Mouse (Mus musculus): ENCODE measurements at regions not wholly inside any gene's neighbourhood (a gene's known extent, or its start where the extent isn't known, plus 50 kb on each side); places are given as distances from the start of the nearest gene placed in this dataset.

DNA sequence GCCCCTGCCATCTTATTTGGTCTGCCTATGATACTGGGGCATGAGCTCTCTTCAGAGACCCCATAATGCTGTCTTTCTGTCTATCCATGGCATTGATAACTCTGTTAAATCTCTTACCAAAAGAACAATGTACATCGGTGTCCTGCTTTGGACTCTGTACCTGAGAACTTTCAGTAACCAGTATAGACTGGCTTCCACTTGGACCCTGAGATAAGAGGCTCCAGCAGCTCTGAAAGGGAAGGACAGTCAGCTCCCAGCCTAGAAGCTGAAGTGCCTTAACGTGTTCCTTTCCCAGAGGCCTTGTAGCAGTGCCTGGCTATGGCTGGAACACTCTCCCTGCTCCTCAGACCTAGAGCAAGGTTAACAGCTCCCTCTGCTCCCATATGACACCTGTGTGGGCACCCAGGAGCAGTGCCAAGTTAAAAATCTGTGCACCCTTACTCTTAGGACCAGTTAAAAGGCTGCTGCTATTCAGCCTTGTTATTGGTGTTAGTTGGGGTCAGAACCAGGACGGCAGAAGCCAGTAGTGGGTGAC is 343.8 kb upstream of the Hs6st1 start:
- no peak for DNase-seq

DNA sequence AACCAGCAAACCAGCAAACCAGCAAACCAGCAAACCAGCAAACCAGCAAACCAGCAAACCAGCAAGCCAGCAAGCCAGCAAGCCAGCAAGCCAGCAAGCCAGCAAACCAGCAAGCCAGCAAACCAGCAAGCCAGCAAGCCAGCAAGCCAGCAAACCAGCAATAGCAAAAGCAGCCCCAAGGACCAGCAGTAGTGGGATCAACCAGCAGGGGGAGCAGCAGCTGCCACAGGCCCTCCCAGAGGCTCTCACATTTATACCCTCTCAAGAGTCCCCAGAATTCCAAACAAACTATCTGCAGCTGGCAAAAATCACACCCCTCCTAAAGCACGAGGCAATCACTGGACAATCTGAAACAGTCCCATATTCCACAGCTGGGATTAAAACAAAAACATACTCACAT is 341.6 kb upstream of the Hs6st1 start:
- DNase-seq: peak; percentile 60

DNA sequence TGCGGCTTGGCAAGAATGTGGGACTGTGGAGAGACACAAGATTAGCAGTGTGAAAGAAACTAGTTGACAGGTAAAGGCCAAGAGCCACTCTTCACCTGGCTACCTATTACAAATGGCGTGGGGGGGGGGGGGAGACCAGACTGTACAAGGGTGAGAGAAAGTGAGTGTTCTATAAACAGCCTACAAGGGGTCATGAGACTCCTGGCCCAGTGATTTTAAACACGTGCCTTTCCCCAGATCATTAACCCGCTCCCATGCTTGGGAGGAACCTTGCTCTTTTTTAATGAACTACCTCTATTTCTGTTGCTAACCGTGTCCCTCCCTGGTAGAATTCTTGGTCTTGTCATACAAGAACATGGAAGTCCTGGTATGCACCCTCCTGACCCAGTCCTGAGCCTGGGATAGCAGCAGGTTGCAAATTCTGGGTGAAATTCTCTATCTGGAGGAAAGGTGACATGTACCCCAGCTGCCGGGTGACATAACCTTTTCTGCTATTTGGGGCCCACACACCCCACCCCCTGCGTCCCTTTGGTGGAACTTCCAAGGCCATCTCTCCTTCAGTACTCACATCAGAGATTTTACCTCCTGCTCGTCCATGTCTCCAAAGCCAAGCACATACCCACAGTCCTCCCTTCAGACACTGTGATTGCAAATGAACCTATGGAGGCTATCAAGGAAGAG is 340.8 kb upstream of the Hs6st1 start:
- no peak for DNase-seq

DNA sequence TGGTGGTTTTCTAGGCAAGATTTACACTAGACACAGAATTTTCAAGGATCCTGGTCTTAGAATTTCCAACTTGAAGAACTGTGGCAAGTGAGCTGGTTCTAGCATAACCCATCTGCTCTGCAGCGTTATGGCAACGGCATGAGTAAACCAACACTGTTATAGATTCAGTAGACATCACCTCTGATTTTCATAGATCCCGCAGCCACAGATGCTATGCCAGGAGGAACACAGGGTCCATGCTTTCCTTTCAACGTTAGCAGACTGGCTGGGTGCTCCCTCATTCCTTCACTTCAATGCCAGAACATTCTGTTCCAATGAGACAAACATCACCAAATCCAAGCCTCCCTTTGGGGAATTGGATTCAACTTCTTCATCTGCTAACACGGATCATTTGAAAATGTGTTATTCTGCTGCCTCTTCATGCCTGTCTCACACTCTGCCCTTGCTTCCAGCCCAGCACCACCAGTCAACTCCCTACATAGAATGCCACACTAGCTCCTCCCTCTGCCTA is 338.4 kb upstream of the Hs6st1 start:
- no peak for DNase-seq

DNA sequence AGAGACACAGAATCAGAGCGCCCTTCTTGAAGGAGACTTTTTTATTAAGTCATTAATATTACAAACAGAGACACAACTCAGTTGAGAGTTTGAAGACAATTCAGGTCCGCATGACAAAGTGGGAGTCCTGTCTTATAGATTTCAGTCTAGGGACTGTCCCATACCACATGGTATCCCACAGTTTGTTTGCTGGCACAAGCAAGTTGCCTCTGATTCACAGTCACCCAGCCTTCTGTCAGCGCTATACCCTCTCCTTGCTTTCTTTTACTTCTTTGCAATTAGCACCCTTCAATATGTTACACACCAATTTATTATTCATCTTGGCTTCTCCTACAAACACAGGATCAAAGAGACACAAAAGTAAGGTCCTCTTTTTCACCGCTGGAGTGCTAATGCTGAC is 337.9 kb upstream of the Hs6st1 start:
- no peak for DNase-seq

DNA sequence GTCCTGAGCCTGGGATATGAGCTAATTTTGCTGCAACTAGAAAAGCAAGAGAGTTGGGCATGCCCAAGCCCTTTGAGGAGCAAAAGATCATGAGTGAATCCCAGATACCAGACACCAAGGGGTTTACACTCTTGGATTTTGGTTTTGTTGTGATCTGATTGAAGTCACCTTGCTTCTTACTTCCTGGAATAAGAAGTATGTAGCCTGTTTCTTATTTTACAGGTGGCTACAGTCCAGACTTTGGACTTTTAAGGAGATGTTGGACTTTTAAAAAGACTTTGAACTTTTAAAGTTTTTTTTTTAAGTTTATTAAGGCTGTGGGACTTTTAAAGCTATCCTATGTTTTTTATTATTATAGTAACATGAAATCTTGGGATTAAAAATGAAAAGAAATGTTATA is 332.0 kb upstream of the Hs6st1 start:
- DNase-seq: no peak

DNA sequence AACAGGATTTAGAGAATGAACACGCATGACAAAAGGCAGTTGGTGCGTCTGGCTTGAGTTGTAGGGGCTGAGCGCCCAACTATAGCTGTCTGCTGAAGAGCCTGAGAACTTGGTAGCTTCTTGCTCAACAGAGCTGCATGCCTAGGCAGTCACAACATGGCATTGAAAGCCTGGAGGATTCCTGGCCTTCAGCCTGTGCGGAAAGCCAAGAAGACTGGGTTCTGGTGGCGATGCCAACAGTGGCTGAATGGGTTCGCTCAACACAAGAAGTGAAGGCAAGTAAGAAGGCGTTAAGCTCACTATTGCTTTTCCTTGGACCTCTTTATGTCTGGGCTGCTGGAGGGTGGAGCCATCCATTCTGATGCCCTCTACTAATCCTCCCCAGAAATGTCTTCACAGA is 318.6 kb upstream of the Hs6st1 start:
- no peak for DNase-seq

DNA sequence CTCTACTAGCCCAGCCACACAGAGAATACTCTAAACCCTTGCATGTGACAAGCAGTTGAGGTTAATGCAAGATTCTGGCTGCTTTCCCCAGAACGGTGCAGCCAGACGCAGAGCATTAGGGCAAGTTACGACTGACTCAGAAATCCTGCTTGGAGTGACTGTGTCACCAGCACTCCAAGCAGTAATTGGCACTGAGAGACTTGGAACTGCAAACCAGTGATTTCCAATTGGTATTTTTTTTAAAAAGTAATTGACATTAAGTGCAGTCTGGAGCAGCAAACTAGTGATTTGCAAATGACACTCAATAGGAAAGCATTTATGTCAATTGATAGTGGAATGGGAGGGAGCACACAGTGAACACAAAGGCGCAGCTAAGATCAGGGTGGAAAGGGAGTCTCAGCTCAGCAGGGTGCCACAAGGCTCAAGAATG is 318.1 kb upstream of the Hs6st1 start:
- DNase-seq: no peak

DNA sequence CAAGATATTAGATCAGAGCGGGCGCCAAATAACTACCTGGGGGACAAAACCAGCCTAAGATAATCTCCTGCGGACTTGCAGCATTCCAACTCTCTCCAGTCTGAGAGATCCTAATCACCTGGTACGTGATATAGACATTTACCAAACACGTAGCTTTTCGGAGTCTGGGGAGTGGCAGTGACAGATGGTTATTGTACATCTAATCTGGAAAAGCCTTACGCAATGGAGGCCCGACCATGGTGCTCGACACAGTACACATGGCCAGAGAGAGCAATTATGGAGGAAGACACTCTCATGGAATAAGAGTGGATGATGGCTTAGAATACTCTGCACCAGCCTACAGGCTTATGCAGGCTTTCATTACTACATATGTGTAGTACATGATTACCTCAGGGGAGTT is 315.6 kb upstream of the Hs6st1 start:
- no peak for DNase-seq

DNA sequence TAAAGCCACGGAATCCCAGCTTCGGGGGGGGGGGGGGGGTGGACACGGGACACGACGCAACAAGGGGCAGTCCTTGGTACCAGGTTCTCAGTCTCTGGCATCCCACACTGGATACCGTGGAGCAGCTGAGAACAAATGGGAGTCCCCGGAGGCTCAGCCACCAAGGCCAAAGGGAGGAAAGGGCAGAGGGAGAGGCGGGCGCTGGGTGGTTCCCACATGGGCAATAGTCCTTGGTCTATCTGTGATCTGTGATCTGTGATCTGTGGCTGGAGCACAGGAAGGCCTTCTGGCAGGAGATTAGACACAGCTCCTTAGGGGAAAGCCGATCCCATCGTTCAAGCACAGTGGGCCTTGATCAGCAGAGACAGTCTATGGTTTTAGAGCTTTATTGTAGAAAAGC is 314.0 kb upstream of the Hs6st1 start:
- DNase-seq: no peak

DNA sequence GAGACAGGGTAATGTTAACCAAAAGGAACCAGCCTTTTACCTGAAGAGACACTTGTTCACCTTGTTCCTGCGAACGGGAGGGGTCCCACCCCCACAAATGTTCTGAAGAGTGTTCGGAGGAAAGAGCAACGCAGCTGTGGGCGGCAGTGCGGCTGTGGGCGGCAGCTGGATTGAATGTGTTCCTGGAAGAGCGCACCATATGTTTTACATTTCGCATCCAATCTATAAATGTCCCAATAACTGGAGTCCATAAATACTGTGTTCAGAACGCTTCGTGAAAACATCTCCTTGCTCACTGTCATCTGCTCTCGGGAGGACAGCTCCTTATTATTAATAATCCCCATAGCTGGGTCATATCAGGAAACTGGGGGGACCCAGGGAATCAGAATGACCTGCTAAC is 309.2 kb upstream of the Hs6st1 start:
- no peak for DNase-seq

DNA sequence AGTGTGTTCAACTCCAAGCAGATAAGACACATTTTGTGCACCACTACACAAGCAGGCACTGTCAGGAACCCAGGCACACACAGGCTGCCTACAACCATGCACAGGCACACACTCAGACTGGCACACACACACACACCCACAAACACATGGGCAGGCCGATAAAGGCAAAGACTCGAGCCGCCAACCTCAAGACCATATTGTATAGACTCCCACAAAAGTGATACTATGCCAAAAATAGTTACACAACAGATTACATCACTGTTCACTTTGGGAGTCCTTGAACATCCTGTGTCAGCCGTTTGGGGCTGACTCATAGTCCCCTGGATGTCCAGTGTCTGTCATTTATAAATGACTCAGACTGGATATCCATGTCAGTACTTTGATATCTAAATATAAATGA is 308.6 kb upstream of the Hs6st1 start:
- no peak for DNase-seq

DNA sequence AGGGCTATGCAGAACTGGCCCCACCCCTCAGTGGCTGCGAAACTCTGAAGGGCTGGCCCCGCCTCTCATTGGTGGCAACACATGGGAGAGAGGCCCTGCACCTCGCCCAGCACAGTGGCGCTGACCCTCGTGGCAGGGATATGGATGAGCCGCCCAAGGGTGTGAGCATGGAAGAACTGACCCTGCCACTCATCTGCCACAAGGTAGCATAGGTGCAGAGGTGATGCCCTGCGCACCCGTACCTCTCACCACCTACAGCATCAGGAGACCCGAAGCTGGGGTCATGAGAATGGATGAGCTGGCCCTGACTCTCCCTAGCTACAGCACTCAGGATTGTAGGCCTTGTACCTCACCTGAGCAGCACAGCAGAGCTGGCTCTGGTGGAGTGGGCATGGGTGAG is 305.1 kb upstream of the Hs6st1 start:
- DNase-seq: no peak

DNA sequence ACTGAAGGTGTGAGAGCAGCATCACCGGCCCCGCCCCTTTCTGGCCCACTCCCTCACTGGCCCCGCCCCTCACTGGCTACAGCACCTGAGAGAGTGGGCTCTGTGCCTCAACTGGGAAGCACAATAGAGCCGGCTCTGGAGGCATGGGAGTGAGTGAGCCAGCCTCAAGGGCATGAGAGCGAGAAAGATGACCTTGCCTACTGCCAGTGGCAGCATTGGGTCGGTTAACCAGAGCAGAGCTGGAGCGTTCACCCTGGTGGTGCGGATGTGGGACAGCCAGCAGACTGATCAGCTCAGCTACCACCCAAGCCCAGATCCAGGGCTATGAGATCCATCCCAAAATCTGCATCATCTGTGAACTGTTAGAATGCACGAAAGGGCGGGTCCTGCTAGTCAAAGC is 304.7 kb upstream of the Hs6st1 start:
- no peak for DNase-seq

DNA sequence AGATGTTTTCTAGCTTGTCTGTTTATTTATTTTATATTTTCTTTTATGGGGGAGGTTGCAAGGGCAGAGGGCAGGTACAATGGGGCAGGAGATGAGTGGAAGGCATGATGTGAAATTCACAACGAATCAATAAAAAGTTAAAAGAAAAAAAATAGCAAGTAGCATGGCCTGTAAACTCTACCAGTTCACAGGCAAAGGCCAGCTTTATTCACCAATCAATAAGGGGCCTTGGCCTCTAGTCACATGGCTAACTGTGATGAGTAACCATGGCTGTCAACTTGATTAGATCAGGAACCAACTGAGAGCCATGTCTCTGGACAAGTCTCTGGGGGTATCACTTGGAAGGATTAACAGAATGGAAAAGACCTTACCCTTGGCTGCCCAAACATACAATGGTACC is 304.1 kb upstream of the Hs6st1 start:
- no peak for DNase-seq

DNA sequence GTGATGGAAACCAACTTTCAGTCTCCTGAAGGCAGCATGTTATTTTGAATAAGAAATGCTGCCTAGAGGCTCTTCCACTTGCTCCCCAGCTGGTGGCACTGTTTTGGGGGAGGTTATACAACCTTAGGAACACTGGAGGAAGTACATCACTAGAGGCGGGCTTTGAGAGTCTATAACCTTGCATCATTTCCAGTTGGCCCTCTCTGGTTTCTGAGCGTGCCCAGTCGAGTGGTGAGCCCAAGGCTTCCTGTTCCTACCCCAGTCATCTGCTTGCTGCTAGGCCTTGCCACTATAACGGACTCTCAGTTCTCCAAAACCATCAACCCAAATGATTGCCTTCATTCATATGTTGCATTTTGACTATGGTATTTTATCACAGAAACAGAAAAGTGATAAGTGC is 302.5 kb upstream of the Hs6st1 start:
- no peak for DNase-seq

DNA sequence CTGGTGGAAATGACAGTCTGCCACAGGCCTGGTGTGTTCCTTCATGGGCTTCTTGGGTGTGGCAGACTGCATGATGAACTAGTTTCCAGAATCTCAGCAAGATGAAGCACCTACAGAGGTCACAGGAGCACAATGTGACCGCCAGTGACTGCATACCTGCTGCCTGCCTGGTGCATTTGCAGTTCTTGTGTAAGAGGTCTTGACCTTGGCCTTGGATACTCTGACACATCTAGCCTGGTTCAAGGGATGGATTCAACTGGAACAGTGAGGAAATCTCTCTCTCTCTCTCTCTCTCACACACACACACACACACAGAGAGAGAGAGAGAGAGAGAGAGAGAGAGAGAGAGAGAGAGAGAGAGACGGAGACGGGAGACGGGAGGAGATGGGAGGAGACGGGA is 301.9 kb upstream of the Hs6st1 start:
- no peak for DNase-seq

DNA sequence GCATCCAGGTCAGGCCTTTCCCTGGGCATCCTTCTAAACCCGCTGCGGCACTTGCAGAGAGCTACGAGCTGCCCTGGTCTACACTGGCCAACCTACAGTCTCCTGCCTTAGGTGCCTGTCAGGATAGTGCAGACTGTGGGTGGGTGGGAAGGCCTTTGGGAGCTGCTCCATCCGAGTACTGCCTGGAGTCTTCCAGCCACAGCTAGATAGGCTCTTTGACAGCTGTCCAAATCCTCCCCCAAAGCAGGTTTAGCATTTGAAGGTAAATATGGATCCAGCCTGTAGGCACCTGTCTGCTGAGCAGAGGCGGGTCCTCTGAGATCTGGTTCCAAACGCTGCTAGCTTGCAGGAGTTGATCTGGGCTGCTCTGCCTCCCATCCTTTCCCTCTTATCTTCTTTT is 295.6 kb upstream of the Hs6st1 start:
- no peak for DNase-seq

DNA sequence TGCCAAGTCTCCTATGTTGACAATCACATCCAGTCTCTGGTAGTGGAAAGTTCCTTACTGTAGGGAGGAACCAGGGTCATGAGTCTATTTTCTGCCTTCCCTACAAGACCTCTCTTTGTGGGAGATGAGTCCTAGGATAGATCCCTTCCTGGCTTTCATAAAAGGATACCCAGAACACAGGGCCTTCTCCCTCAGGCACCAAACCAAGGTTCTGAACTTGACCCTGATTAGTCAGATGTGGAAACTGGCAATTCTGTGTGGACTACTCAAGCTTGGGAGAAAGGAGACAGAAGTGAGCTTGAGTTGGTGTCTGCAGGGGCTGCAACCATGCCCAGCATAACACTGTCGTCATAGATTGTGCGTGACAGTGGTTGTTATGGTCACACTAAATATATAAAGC is 293.6 kb upstream of the Hs6st1 start:
- no peak for DNase-seq

DNA sequence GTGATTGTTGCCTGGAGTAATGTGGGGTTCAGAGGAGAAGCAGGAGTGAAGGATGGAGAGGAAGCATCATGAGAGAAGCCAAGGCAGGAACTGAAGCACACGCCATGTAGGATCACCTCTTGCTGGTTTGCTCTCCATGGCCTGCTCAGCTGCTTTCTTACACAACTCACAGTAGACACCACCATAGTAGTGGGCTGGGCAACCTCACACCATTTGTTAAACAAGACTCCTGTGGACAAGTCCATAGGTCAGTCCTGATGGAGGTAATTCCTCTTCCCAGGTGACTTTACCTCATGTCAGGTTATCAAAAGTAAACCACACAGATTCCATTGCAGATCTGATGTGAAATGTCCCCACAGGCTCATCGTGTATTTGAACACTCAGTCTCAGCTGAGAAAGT is 285.5 kb upstream of the Hs6st1 start:
- DNase-seq: no peak

DNA sequence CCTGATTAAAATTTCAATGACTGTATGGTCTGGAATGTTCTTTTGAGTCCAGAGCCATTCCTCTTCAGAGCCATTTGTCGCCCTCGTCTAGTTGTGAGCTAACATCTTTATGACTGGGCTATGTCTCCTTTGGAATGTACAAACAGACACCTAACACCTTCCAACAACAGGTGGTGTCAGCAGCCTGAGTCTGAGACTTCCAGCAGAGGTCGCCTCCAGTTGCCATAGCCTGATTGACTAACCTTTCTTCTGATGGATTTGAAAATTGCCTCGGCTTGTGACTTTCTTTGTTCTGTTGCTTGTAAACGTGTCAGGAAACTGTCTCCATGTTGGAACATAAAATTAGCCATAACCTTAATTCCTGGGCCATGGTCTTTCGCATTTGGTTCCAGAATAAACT is 284.8 kb upstream of the Hs6st1 start:
- DNase-seq: no peak

DNA sequence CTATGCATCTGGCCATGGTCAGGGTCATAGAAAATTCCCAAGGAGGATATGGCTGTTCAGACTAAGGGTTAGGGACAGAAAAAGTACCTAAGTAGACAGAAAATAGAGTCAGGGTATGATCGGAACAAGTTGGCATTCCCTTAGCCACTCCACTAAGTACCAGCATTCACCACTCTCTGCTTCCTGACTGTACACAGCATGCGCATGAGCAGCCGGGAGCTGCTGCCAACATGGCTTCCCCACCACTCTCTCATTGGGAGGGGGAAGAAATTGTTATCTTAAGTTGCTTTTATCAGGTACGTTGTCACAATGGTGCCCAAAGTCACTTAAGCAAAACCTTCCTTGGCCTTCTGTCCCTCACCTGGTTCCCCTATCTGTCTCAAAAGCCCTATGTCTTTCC is 282.0 kb upstream of the Hs6st1 start:
- no peak for DNase-seq

DNA sequence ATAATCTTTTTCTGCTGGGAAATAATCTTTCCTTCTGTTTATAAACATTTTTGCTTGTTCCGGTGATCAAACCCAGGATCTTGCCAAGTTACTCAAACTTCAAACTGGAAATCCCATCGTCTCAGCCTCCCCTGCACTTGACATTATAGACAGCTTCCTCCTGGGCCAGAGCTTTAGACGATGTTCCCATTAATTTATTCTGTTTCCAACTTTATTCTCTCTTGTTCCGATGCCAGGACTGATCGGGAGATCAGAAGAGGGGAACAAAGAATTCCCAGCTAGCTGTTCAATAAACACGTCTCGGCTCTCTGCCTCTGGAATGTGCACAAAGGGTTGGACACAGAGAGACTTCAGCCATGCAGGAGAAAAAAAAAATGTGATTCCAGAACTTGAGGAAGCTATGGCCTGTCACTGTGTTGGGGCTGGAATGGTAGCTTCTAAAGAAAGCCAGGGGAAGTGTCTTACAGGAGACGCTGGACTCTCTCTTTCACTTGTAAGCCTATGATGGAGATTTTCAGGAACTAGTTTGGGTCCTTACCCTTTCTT is 281.5 kb upstream of the Hs6st1 start:
- DNase-seq: no peak

DNA sequence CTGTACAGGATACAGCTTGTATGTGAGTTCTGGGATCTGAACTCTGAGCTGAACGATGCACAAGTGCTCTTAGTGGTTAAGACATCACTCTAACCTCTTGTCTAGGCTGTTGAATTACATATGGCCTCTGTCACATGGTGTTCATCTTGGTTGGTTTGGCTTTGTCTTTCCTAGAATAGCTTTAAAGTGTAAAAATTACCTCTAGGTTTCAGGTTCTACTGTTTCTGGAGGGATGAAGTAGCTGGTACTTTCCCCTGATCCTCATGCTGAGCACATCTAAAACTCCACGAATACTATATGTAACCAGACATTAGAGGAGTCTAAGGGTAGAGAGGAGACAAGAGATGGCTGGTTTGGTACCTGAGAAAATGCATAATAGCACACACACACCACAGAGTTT is 271.1 kb upstream of the Hs6st1 start:
- no peak for DNase-seq

DNA sequence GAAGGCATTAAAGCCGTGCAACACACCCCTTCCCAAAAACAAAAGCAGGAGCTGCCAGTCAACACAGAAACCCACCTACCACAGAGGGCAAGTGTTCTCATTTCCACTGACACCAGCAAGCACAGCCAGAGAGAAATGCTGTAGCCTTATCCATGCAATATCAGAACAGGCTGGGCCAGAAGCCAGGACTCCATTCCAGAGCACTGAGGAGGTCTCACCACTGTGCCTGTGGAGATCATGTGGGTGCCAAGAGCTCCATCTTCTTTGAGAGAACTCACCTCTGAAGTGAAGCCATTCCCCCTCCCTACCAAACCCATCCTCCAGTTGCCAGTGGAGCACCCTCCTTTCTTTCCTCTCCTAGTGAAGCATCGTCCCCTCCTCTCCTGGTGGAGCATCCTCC is 270.7 kb upstream of the Hs6st1 start:
- no peak for DNase-seq

Data from liver (tissue).